Mouse (Mus musculus) CH12.LX (cell line): Measurements from ENCODE around the gene Sned1. TPM values are rescaled to one million over a fixed set of nuclear protein-coding genes. Genes with fewer than 3 reads are reported as not detected.

Experiments used
- DNase-seq: peaks from one replicate; pipeline ENCODE4 v3.0.0-alpha.2; 2013; ENCODE audit errors: extremely low read depth
- H3K27ac ChIP-seq: 2 replicates; pipeline ENCODE4 v1.5.1; 2012; ENCODE audit warnings: low read depth, mild to moderate bottlenecking, control low read depth, moderate library complexity; ENCODE audit not compliant: insufficient read depth
- H3K27me3 ChIP-seq: replicated peaks from 2 replicates; pipeline ENCODE3; 2012; ENCODE audit warnings: inconsistent platforms
- H3K36me3 ChIP-seq, 2 experiments: replicated peaks in 1 of 2; 2 replicates each; pipeline versions ENCODE3 to v1.6.1; 2012; ENCODE audit warnings: inconsistent platforms in 1 of 2, low read length in 1 of 2, mild to moderate bottlenecking in 1 of 2, mixed read lengths in 1 of 2, moderate library complexity in 1 of 2; ENCODE audit not compliant: control insufficient read depth in 1 of 2, insufficient read depth in 1 of 2
- H3K4me1 ChIP-seq, 2 experiments: 2 replicates each; pipeline ENCODE4 v1.6.1; 2012; ENCODE audit warnings: inconsistent platforms in 1 of 2, moderate library complexity in 1 of 2; ENCODE audit not compliant: insufficient read depth in 2 of 2, control insufficient read depth in 1 of 2
- H3K4me2 ChIP-seq: 2 replicates; pipeline ENCODE4 v1.6.1; 2012; ENCODE audit warnings: low read depth, mild to moderate bottlenecking, control low read depth; ENCODE audit not compliant: poor library complexity, insufficient read depth, severe bottlenecking
- H3K4me3 ChIP-seq, 3 experiments: fragments of 150-350 bp in 1 of 3; sonication (generic) in 1 of 3; replicated peaks in 1 of 3; 2 replicates each; pipeline versions ENCODE3 to v1.5.1; 2011 to 2012; ENCODE audit warnings: low read depth in 2 of 3, low read length in 2 of 3, mild to moderate bottlenecking in 2 of 3, moderate library complexity in 2 of 3, control low read depth in 1 of 3, improper control_type of control experiment in 1 of 3, inconsistent platforms in 1 of 3, mixed read lengths in 1 of 3; ENCODE audit not compliant: poor library complexity in 1 of 3
- H3K79me2 ChIP-seq: replicated peaks from 2 replicates; pipeline ENCODE4 v1.6.1; 2012; ENCODE audit warnings: mild to moderate bottlenecking, moderate library complexity; ENCODE audit not compliant: control insufficient read depth, poor library complexity, insufficient read depth, severe bottlenecking; ENCODE audit errors: extremely low read depth
- H3K9ac ChIP-seq: 2 replicates; pipeline ENCODE4 v1.6.1; 2012; ENCODE audit warnings: low read depth, mild to moderate bottlenecking, control low read depth, moderate library complexity; ENCODE audit not compliant: insufficient read depth
- H3K9me3 ChIP-seq: replicated peaks from 2 replicates; pipeline ENCODE3; 2012; ENCODE audit warnings: low read length, inconsistent platforms, mixed read lengths
- BHLHE40 ChIP-seq: IDR thresholded peaks from 2 replicates; pipeline ENCODE4 v1.6.1; 2011; ENCODE audit warnings: mild to moderate bottlenecking, low read depth, low read length, improper control_type of control experiment
- CTCF ChIP-seq, 2 experiments: IDR thresholded peaks in 1 of 2; conservative IDR thresholded peaks in 1 of 2; 2 replicates each; pipeline ENCODE4 v1.5.1; 2011 to 2012; ENCODE audit warnings: low read depth in 2 of 2, low read length in 2 of 2, improper control_type of control experiment in 1 of 2, inconsistent platforms in 1 of 2, mild to moderate bottlenecking in 1 of 2, moderate library complexity in 1 of 2
- E2F4 ChIP-seq: IDR thresholded peaks from 2 replicates; pipeline ENCODE4 v1.6.1; 2011; ENCODE audit warnings: low read depth, low read length, improper control_type of control experiment; ENCODE audit not compliant: insufficient replicate concordance
- ELF1 ChIP-seq: IDR thresholded peaks from 2 replicates; pipeline ENCODE4 v1.6.1; 2014; ENCODE audit warnings: low read depth, mild to moderate bottlenecking, inconsistent platforms, low read length, improper control_type of control experiment
- EP300 ChIP-seq: IDR thresholded peaks from 2 replicates; pipeline ENCODE4 v1.6.1; 2011; ENCODE audit warnings: low read length, improper control_type of control experiment
- ETS1 ChIP-seq: conservative IDR thresholded peaks from 2 replicates; pipeline ENCODE4 v1.6.1; 2012; ENCODE audit warnings: low read depth, mild to moderate bottlenecking, inconsistent platforms, low read length, improper control_type of control experiment, moderate library complexity
- GABPA ChIP-seq: IDR thresholded peaks from 2 replicates; pipeline ENCODE4 v1.6.1; 2012; ENCODE audit warnings: low read depth, low read length, improper control_type of control experiment, inconsistent platforms; ENCODE audit not compliant: insufficient replicate concordance
- IRF4 ChIP-seq: IDR thresholded peaks from 2 replicates; pipeline ENCODE4 v1.6.1; 2014; ENCODE audit warnings: low read depth, mild to moderate bottlenecking, inconsistent platforms, low read length, improper control_type of control experiment
- JUN ChIP-seq: IDR thresholded peaks from 2 replicates; pipeline ENCODE4 v1.6.1; 2011; ENCODE audit warnings: low read depth, mild to moderate bottlenecking, low read length, improper control_type of control experiment, moderate library complexity; ENCODE audit not compliant: insufficient read depth
- KAT2A ChIP-seq: IDR thresholded peaks from 2 replicates; pipeline ENCODE4 v1.6.1; 2012; ENCODE audit warnings: low read length, improper control_type of control experiment, inconsistent platforms; ENCODE audit not compliant: insufficient replicate concordance
- MAFK ChIP-seq: IDR thresholded peaks from 2 replicates; pipeline ENCODE4 v1.6.1; 2011; ENCODE audit warnings: low read length, improper control_type of control experiment; ENCODE audit not compliant: insufficient replicate concordance
- MAZ ChIP-seq: IDR thresholded peaks from 2 replicates; pipeline ENCODE4 v1.6.1; 2012; ENCODE audit warnings: low read depth, mild to moderate bottlenecking, inconsistent platforms, low read length, improper control_type of control experiment, moderate library complexity
- MEF2A ChIP-seq: IDR thresholded peaks from 2 replicates; pipeline ENCODE4 v1.6.1; 2014; ENCODE audit warnings: low read depth, mild to moderate bottlenecking, inconsistent platforms, low read length, improper control_type of control experiment, borderline replicate concordance
- MXI1 ChIP-seq: IDR thresholded peaks from 2 replicates; pipeline ENCODE4 v1.6.1; 2011; ENCODE audit warnings: mild to moderate bottlenecking, low read depth, low read length, improper control_type of control experiment
- NELFE ChIP-seq: IDR thresholded peaks from 2 replicates; pipeline ENCODE4 v1.6.1; 2011; ENCODE audit warnings: low read depth, low read length, improper control_type of control experiment
- NRF1 ChIP-seq: IDR thresholded peaks from 2 replicates; pipeline ENCODE4 v1.6.1; 2014; ENCODE audit warnings: low read depth, mild to moderate bottlenecking, inconsistent platforms, low read length, improper control_type of control experiment, moderate library complexity
- PAX5 ChIP-seq: IDR thresholded peaks from 2 replicates; pipeline ENCODE4 v1.6.1; 2012; ENCODE audit warnings: low read length, inconsistent platforms, mixed read lengths
- POLR2A ChIP-seq: IDR thresholded peaks from 2 replicates; pipeline ENCODE4 v1.6.1; 2011; ENCODE audit warnings: low read depth, mild to moderate bottlenecking, improper control_type of control experiment, low read length
- POLR2AphosphoS2 ChIP-seq: IDR thresholded peaks from 2 replicates; pipeline ENCODE4 v1.6.1; 2011; ENCODE audit warnings: low read depth, low read length, improper control_type of control experiment
- RCOR1 ChIP-seq: conservative IDR thresholded peaks from 2 replicates; pipeline ENCODE4 v1.6.1; 2012; ENCODE audit warnings: low read depth, mild to moderate bottlenecking, inconsistent platforms, low read length, improper control_type of control experiment
- SIN3A ChIP-seq: IDR thresholded peaks from 2 replicates; pipeline ENCODE4 v1.6.1; 2012; ENCODE audit warnings: low read length, improper control_type of control experiment, inconsistent platforms
- SMC3 ChIP-seq: IDR thresholded peaks from 2 replicates; pipeline ENCODE4 v1.6.1; 2011; ENCODE audit warnings: low read depth, low read length, improper control_type of control experiment
- USF2 ChIP-seq: conservative IDR thresholded peaks from 2 replicates; pipeline ENCODE4 v1.6.1; 2011; ENCODE audit warnings: low read depth, low read length, improper control_type of control experiment
- ZKSCAN1 ChIP-seq: IDR thresholded peaks from 2 replicates; pipeline ENCODE4 v1.6.1; 2012; ENCODE audit warnings: low read depth, inconsistent platforms, low read length, improper control_type of control experiment, borderline replicate concordance
- dilution Hi-C: fragments of 300-500 bp; cut with MboI; formaldehyde crosslinking; loops from 2 replicates; pipeline ENCODE4 v1.14.3; 2020; ENCODE audit warnings: low sequenced_read_pairs; ENCODE audit not compliant: extremely low pct_unique_long_range_greater_than_20kb, extremely low pct_ligation_motif_present
- in situ Hi-C: fragments of 300-500 bp; cut with MboI; formaldehyde crosslinking; loops from 3 replicates; pipeline ENCODE4 v1.14.3; 2019; ENCODE audit warnings: low sequenced_read_pairs, low pct_ligation_motif_present, low pct_unique_long_range_greater_than_20kb, mixed read lengths
- polyA plus RNA-seq: library from polyadenylated mRNA; unstranded; fragments of >175 nt; gene quantifications from 2 replicates; pipeline ENCODE4 v1.2.1, GENCODE M21; 2012; ENCODE audit warnings: low read depth; ENCODE audit not compliant: insufficient read length
- total RNA-seq, 2 experiments: library from RNA; depleted of rRNA; stranded (reverse); fragments of 300-350 nt in 1 of 2; fragments of >200 nt in 1 of 2; gene quantifications; 2 replicates each; pipeline ENCODE4 v1.2.3; 2012 to 2014

Gene Sned1
- total and polyA plus RNA-seq, 3 experiments: 0.52 to 1.1 (median 0.59) TPM

DNA sequence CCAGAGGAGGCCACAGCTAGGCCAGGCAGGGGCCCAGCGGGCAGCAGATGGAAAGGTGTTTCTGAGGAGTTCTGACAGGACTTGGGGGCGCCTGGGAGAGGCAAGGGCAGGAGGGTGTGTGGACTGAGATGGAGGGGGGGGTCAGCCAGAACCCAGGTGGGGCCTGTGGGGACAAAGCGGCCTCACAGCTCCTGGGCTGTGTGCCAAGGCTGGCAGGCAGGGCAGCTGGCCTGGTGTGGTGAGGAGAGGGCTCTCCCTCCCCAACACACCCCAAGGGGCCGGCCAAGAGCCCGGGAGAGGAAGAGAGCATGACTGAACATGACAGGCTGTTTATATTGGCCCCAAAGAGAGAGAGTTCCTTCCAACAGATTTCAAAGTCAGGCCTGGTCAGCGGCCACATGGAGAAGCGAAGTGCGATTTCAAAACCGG, 25.4 kb upstream of the Sned1 start:
- H3K4me1 ChIP-seq: peaks cover 0 to 6% of the 10 kb centered on the region in 2 experiments; a peak in 1 of 4 replicates
- no peak overlapping the region for H3K9ac ChIP-seq
- H3K79me2 ChIP-seq: no peaks in the 10 kb centered on the region
- dilution Hi-C loops: no loop called here
- no peaks in the 10 kb centered on the region for H3K36me3 ChIP-seq
- no peak overlapping the region for H3K4me3 ChIP-seq
- no peak overlapping the region for H3K4me2 ChIP-seq
- no peak overlapping the region for H3K27ac ChIP-seq
- in situ Hi-C loops: no loop called here
- no peaks in the 10 kb centered on the region for H3K9me3 ChIP-seq
- no peak for DNase-seq
- peaks cover 97% of the 10 kb centered on the region for H3K27me3 ChIP-seq
- TF ChIP-seq NRF1 (no peak), ZKSCAN1 (no peak), NELFE (no peak), MAZ (no peak), SIN3A (no peak), IRF4 (no peak), USF2 (no peak), EP300 (no peak), E2F4 (no peak), MEF2A (no peak), POLR2A (no peak), CTCF (conservative IDR thresholded peaks at IDR 0.05 in 1 of 2, IDR thresholded peaks at IDR 0.05 in 1 of 2; ENCODE audit: low read depth in 2 of 2, low read length in 2 of 2) (no peak), BHLHE40 (no peak), MXI1 (no peak)

DNA sequence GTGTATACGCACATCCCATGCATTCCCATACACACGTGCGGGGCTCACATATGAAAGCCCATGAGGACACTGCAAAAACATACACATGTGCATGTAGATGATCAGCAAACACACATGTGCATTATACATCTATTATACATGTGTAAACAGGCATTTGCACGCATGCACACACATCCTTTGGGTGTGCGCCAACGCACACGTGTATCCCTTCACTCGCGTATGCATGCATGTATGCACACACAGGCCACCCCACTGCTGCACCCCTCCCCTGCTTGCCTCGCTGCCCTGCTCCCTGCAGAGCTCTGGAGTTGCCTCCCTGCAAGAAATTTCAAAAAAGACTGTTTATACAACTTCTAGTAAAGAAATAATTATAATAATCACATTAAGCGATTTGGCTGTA, 24.6 kb upstream of the Sned1 start:
- TF ChIP-seq SMC3 (no peak), MAFK (no peak), SIN3A (no peak), PAX5 (no peak), POLR2AphosphoS2 (no peak), JUN (no peak), RCOR1 (no peak), ETS1 (no peak), KAT2A (no peak), ELF1 (no peak), CTCF (conservative IDR thresholded peaks at IDR 0.05 in 1 of 2, IDR thresholded peaks at IDR 0.05 in 1 of 2; ENCODE audit: low read depth in 2 of 2, low read length in 2 of 2) (no peak), POLR2A (no peak), NRF1 (no peak), GABPA (no peak)

More for the DNA sequence above, 24.6 kb upstream of the Sned1 start:
- H3K27me3 ChIP-seq: peaks cover 97% of the 10 kb centered on the region
- no peak overlapping the region for H3K4me3 ChIP-seq
- H3K9me3 ChIP-seq: no peaks in the 10 kb centered on the region
- in situ Hi-C loops: no loop called here
- H3K79me2 ChIP-seq: no peaks in the 10 kb centered on the region
- H3K4me2 ChIP-seq: no peak overlapping the region
- no peaks in the 10 kb centered on the region for H3K36me3 ChIP-seq
- no peak overlapping the region for H3K9ac ChIP-seq
- H3K4me1 ChIP-seq: peaks cover 0 to 6% of the 10 kb centered on the region in 2 experiments; a peak in 1 of 4 replicates
- no peak for DNase-seq
- H3K27ac ChIP-seq: no peak overlapping the region
- dilution Hi-C loops: no loop called here
